Mouse (Mus musculus) 416B (cell line): ENCODE measurements around the gene Akap8l.
A peak's percentile ranks its signal among the peaks of the same experiment; 100 is the strongest.

ENCODE experiments used
- DNase-seq: peaks from one replicate; pipeline ENCODE4 v3.0.0; 2011; ENCODE audit warnings: low read depth

Akap8l gene

GRCm38 (mm10) chr17:32350382-32350983 is at the start of gene Akap8l:
TSS of gene Akap8l (minus strand) at chr17:32350607.
- peak; percentile 99 for DNase-seq

- DNase-seq: no peak
These were observed 45.9 kb upstream of the Akap8l start for GRCm38 (mm10) chr17:32396266-32396665.

GRCm38 (mm10) chr17:32393944-32394343 is 43.5 kb upstream of the Akap8l start:
- no peak for DNase-seq

GRCm38 (mm10) chr17:32389101-32389659 is 38.8 kb upstream of the Akap8l start, which contains the start of gene Wiz:
TSS of gene Wiz (minus strand) at chr17:32389439.
- peak; percentile 90 for DNase-seq

- DNase-seq: no peak
These were observed 38.1 kb upstream of the Akap8l start for GRCm38 (mm10) chr17:32388370-32389100.

GRCm38 (mm10) chr17:32387986-32388369 is 37.6 kb upstream of the Akap8l start:
- no peak for DNase-seq

- DNase-seq: peak; percentile 73
These were observed 36.4 kb upstream of the Akap8l start for GRCm38 (mm10) chr17:32386659-32387432.

- DNase-seq: no peak
These were observed 33.3 kb upstream of the Akap8l start for GRCm38 (mm10) chr17:32383661-32384060.

GRCm38 (mm10) chr17:32382576-32382975 is 32.2 kb upstream of the Akap8l start:
- no peak for DNase-seq

GRCm38 (mm10) chr17:32378786-32379185 is 28.4 kb upstream of the Akap8l start:
- DNase-seq: no peak

- DNase-seq: no peak
These were observed 26.7 kb upstream of the Akap8l start for GRCm38 (mm10) chr17:32377137-32377536.

GRCm38 (mm10) chr17:32376475-32376874 is 26.1 kb upstream of the Akap8l start:
- DNase-seq: no peak

- DNase-seq: no peak
These were observed 18.7 kb upstream of the Akap8l start for GRCm38 (mm10) chr17:32368991-32369578.

- no peak for DNase-seq
These were observed 17.3 kb upstream of the Akap8l start for GRCm38 (mm10) chr17:32367706-32368105.

- DNase-seq: no peak
These were observed 14.9 kb upstream of the Akap8l start for GRCm38 (mm10) chr17:32365296-32365695.

- peak; percentile 40 for DNase-seq
These were observed 14.4 kb upstream of the Akap8l start for GRCm38 (mm10) chr17:32364850-32365249.

GRCm38 (mm10) chr17:32364331-32364730 is 13.9 kb upstream of the Akap8l start:
- peak; percentile 78 for DNase-seq

- DNase-seq: peak; percentile 24
These were observed 13.5 kb upstream of the Akap8l start for GRCm38 (mm10) chr17:32363821-32364301.

- DNase-seq: no peak
These were observed 12.3 kb upstream of the Akap8l start for GRCm38 (mm10) chr17:32362686-32363085.

- no peak for DNase-seq
These were observed 9.5 kb upstream of the Akap8l start for GRCm38 (mm10) chr17:32359928-32360327.

- no peak for DNase-seq
These were observed 8.5 kb upstream of the Akap8l start for GRCm38 (mm10) chr17:32358943-32359340.
